Mouse (Mus musculus) embryonic facial prominence, embryonic 14.5 days (tissue): ENCODE data around the gene Hdgf. TPM values are rescaled to one million over a fixed set of nuclear protein-coding genes. Genes with fewer than 3 reads are reported as not detected.
A peak's percentile ranks its signal among the peaks of the same experiment; 100 is the strongest.
"Not testable (repeated sequence)": the region's sequence is repeated elsewhere in the genome, so short reads cannot be mapped to it uniquely, and the experiment has no call there.

Experiments
- ATAC-seq: fragments of 200-750 bp; cut with Nextera tagmentation; 2 replicates; pipeline ENCODE4 v1.8.0; 2017; ENCODE audit warnings: low read depth, moderate number of reproducible peaks, moderate TSS enrichment
- DNase-seq: peaks from one replicate; pipeline ENCODE4 v3.0.0-alpha.2; 2015; ENCODE audit warnings: low spot score
- H3K27ac ChIP-seq: fragments of 300-500 bp; sonication (generic); replicated peaks from 2 replicates; pipeline ENCODE4 v1.5.1; 2014; ENCODE audit warnings: low read depth, mild to moderate bottlenecking, low read length, moderate library complexity
- H3K27me3 ChIP-seq: fragments of 300-500 bp; sonication (generic); replicated peaks from 2 replicates; pipeline ENCODE4 v1.6.1; 2014; ENCODE audit warnings: low read length; ENCODE audit not compliant: control insufficient read depth, insufficient read depth
- H3K36me3 ChIP-seq: fragments of 300-500 bp; sonication (generic); 2 replicates; pipeline ENCODE4 v1.6.1; 2014; ENCODE audit warnings: low read length, mixed read lengths; ENCODE audit not compliant: control insufficient read depth, insufficient read depth
- H3K4me1 ChIP-seq: fragments of 300-500 bp; sonication (generic); 2 replicates; pipeline ENCODE4 v1.6.1; 2014; ENCODE audit warnings: antibody characterized with exemption, low read length; ENCODE audit not compliant: control insufficient read depth, insufficient read depth
- H3K4me2 ChIP-seq: fragments of 300-500 bp; sonication (generic); 2 replicates; pipeline ENCODE4 v1.6.1; 2014; ENCODE audit warnings: low read depth, mild to moderate bottlenecking, low read length, moderate library complexity, mixed read lengths
- H3K4me3 ChIP-seq: fragments of 300-500 bp; sonication (generic); 2 replicates; pipeline ENCODE4 v1.5.1; 2014; ENCODE audit warnings: low read depth, mild to moderate bottlenecking, low read length
- H3K9ac ChIP-seq: fragments of 300-500 bp; sonication (generic); 2 replicates; pipeline ENCODE4 v1.6.1; 2014; ENCODE audit warnings: low read depth, mild to moderate bottlenecking, low read length, moderate library complexity, mixed read lengths
- H3K9me3 ChIP-seq: fragments of 300-500 bp; sonication (generic); 2 replicates; pipeline ENCODE4 v1.6.1; 2016; ENCODE audit warnings: low read length; ENCODE audit not compliant: control insufficient read depth
- WGBS: fragments of 180-500 bp; shearing (Covaris S2); extraction: QIAGEN DNeasy Blood & Tissue Kit; methylation state at CpG from one replicate; pipeline ENCODE4 v1.1.7; 2014; 5-methylcytosine and 5-hydroxymethylcytosine counted together
- polyA plus RNA-seq: library from polyadenylated mRNA; unstranded; fragments of >200 nt; fragmentation: Nextera tagmentation; extraction: Ambion mirVana; gene quantifications from 2 replicates; pipeline ENCODE4 v1.2.1, GENCODE M21; 2014

The Hdgf gene
- polyA plus RNA-seq, 1 experiment from 2014 or later = 205 TPM

GRCm38 (mm10) chr3:87886004-87886365 lies 20.1 kb upstream of the Hdgf start:
- DNase-seq (no peak), ATAC-seq (peak; percentile 2; the same call in 1 of the 2 replicates)
- Histone ChIP-seq H3K9ac (peak overlapping the region; percentile 49), H3K9me3 (0 out of 2 replicates have a peak, but pooled peaks cover 4% of the 10 kb centered on the region), H3K4me1 (peaks cover 15% of the 10 kb centered on the region), H3K27me3 (no peaks in the 10 kb centered on the region), H3K36me3 (0 out of 2 replicates have a peak, but pooled peaks cover 6% of the 10 kb centered on the region), H3K4me2 (peak overlapping the region; percentile 56), H3K4me3 (peak overlapping the region; percentile 98), H3K27ac (no peak overlapping the region; the same call in 1 of the 2 replicates)
- 10% methylated on average over 10 of the region's 10 CpGs for WGBS

- peak overlapping the region; percentile 98 for H3K4me3 ChIP-seq
These were observed 19.7 kb upstream of the Hdgf start for GRCm38 (mm10) chr3:87886416-87886815.

GRCm38 (mm10) chr3:87887400-87887799 lies 18.7 kb upstream of the Hdgf start:
- not testable (repeated sequence) for DNase-seq, H3K9ac ChIP-seq, H3K4me3 ChIP-seq, H3K4me2 ChIP-seq, H3K27me3 ChIP-seq, H3K27ac ChIP-seq, ATAC-seq, H3K9me3 ChIP-seq, H3K36me3 ChIP-seq
- WGBS = 83% methylated on average over 4 of the region's 4 CpGs
- H3K4me1 ChIP-seq = peaks cover 15% of the 10 kb centered on the region

More at GRCm38 (mm10) chr3:87886416-87886815, 19.7 kb upstream of the Hdgf start:
- H3K9ac ChIP-seq = no peak overlapping the region
- peaks cover 15% of the 10 kb centered on the region for H3K4me1 ChIP-seq
- WGBS = 82% methylated on average over 6 of the region's 6 CpGs
- ATAC-seq (no peak), DNase-seq (no peak)
- H3K27ac ChIP-seq = no peak overlapping the region
- H3K4me2 ChIP-seq = peak overlapping the region; percentile 56
- H3K36me3 ChIP-seq = 0 out of 2 replicates have a peak, but pooled peaks cover 1% of the 10 kb centered on the region
- H3K27me3 ChIP-seq = no peaks in the 10 kb centered on the region
- H3K9me3 ChIP-seq = 0 out of 2 replicates have a peak, but pooled peaks cover 4% of the 10 kb centered on the region

GRCm38 (mm10) chr3:87891481-87891880 lies 14.6 kb upstream of the Hdgf start:
- no peaks in the 10 kb centered on the region for H3K36me3 ChIP-seq
- H3K4me1 ChIP-seq = no peaks in the 10 kb centered on the region
- 50% methylated on average over 3 of the region's 3 CpGs for WGBS
- H3K9ac ChIP-seq = no peak overlapping the region
- no peak overlapping the region for H3K27ac ChIP-seq
- H3K4me3 ChIP-seq = no peak overlapping the region
- ATAC-seq = no peak
- no peaks in the 10 kb centered on the region for H3K27me3 ChIP-seq
- no peak overlapping the region for H3K4me2 ChIP-seq
- DNase-seq = peak; percentile 21
- H3K9me3 ChIP-seq = 0 out of 2 replicates have a peak, but pooled peaks cover 4% of the 10 kb centered on the region

- Histone ChIP-seq H3K9me3 (no peaks in the 10 kb centered on the region), H3K4me1 (no peaks in the 10 kb centered on the region), H3K27ac (no peak overlapping the region), H3K9ac (no peak overlapping the region), H3K27me3 (no peaks in the 10 kb centered on the region), H3K36me3 (no peaks in the 10 kb centered on the region), H3K4me2 (no peak overlapping the region), H3K4me3 (no peak overlapping the region)
- no peak for DNase-seq
- WGBS = 71% methylated on average over 3 of the region's 3 CpGs
- no peak for ATAC-seq
These were observed 12.7 kb upstream of the Hdgf start for GRCm38 (mm10) chr3:87893367-87893905.

GRCm38 (mm10) chr3:87899266-87899665 lies 6.9 kb upstream of the Hdgf start:
- Histone ChIP-seq H3K4me2 (no peak overlapping the region), H3K4me1 (no peaks in the 10 kb centered on the region), H3K9ac (no peak overlapping the region), H3K27me3 (no peaks in the 10 kb centered on the region), H3K9me3 (no peaks in the 10 kb centered on the region), H3K36me3 (no peaks in the 10 kb centered on the region), H3K4me3 (no peak overlapping the region), H3K27ac (no peak overlapping the region)
- 67% methylated on average over 3 of the region's 3 CpGs for WGBS
- DNase-seq = no peak
- no peak for ATAC-seq

GRCm38 (mm10) chr3:87899776-87900175 lies 6.3 kb upstream of the Hdgf start:
- no peaks in the 10 kb centered on the region for H3K36me3 ChIP-seq
- 71% methylated on average over 3 of the region's 3 CpGs for WGBS

GRCm38 (mm10) chr3:87901036-87901624 lies 5.0 kb upstream of the Hdgf start:
- H3K9me3 ChIP-seq = no peaks in the 10 kb centered on the region
- ATAC-seq (no peak), DNase-seq (no peak)
- no peak overlapping the region for H3K9ac ChIP-seq
- no peaks in the 10 kb centered on the region for H3K4me1 ChIP-seq
- no peak overlapping the region for H3K4me2 ChIP-seq
- H3K27ac ChIP-seq = no peak overlapping the region
- 21% methylated on average over 1 of the region's 1 CpGs for WGBS
- H3K4me3 ChIP-seq = no peak overlapping the region
- H3K27me3 ChIP-seq = no peaks in the 10 kb centered on the region
- H3K36me3 ChIP-seq = no peaks in the 10 kb centered on the region

More at GRCm38 (mm10) chr3:87899776-87900175, 6.3 kb upstream of the Hdgf start:
- Histone ChIP-seq H3K27me3 (no peaks in the 10 kb centered on the region), H3K4me2 (no peak overlapping the region), H3K9ac (no peak overlapping the region), H3K4me3 (no peak overlapping the region), H3K9me3 (no peaks in the 10 kb centered on the region), H3K4me1 (no peaks in the 10 kb centered on the region), H3K27ac (no peak overlapping the region)
- ATAC-seq = no peak
- DNase-seq = no peak

GRCm38 (mm10) chr3:87901959-87902358 lies 4.2 kb upstream of the Hdgf start:
- ATAC-seq, DNase-seq, H3K4me2 ChIP-seq, H3K27me3 ChIP-seq, H3K4me3 ChIP-seq, H3K9ac ChIP-seq, H3K9me3 ChIP-seq, H3K36me3 ChIP-seq, H3K27ac ChIP-seq, H3K4me1 ChIP-seq: not testable (repeated sequence)
- WGBS = 88% methylated on average over 5 of the region's 6 CpGs
